Mouse (Mus musculus) midbrain, postnatal 0 days (tissue): ENCODE results near the gene Tnfrsf8. TPM values are rescaled to one million over a fixed set of nuclear protein-coding genes. Genes with fewer than 3 reads are reported as not detected.
A peak's percentile ranks its signal among the peaks of the same experiment; 100 is the strongest.

Source experiments
- ATAC-seq: fragments of 200-750 bp; cut with Nextera tagmentation; 2 replicates; pipeline ENCODE4 v1.8.0; 2017; ENCODE audit warnings: moderate number of reproducible peaks, mild to moderate bottlenecking, moderate TSS enrichment, moderate library complexity; ENCODE audit not compliant: low FRiP score
- DNase-seq: peaks from one replicate; pipeline ENCODE4 v3.0.0-alpha.2; 2015; ENCODE audit warnings: low spot score
- H3K27ac ChIP-seq: fragments of 300-500 bp; sonication (generic); 2 replicates; pipeline ENCODE4 v1.5.1; 2014; ENCODE audit warnings: low read depth, mild to moderate bottlenecking, low read length, mixed read lengths
- H3K27me3 ChIP-seq: fragments of 300-500 bp; sonication (generic); 2 replicates; pipeline ENCODE4 v1.6.1; 2014; ENCODE audit warnings: low read length, control low read depth, mixed read lengths; ENCODE audit not compliant: insufficient read depth
- H3K36me3 ChIP-seq: fragments of 300-500 bp; sonication (generic); 2 replicates; pipeline ENCODE4 v1.6.1; 2014; ENCODE audit warnings: low read length, control low read depth, mixed read lengths; ENCODE audit not compliant: insufficient read depth
- H3K4me1 ChIP-seq: fragments of 300-500 bp; sonication (generic); 2 replicates; pipeline ENCODE4 v1.6.1; 2014; ENCODE audit warnings: mild to moderate bottlenecking, control low read depth, antibody characterized with exemption, low read length, mixed read lengths; ENCODE audit not compliant: insufficient read depth
- H3K4me2 ChIP-seq: fragments of 300-500 bp; sonication (generic); 2 replicates; pipeline ENCODE4 v1.6.1; 2014; ENCODE audit warnings: low read depth, mild to moderate bottlenecking, low read length, mixed read lengths; ENCODE audit not compliant: poor library complexity, severe bottlenecking
- H3K4me3 ChIP-seq: fragments of 300-500 bp; sonication (generic); 2 replicates; pipeline ENCODE4 v1.5.1; 2014; ENCODE audit warnings: low read depth, mild to moderate bottlenecking, low read length, moderate library complexity
- H3K9ac ChIP-seq: fragments of 300-500 bp; sonication (generic); replicated peaks from 2 replicates; pipeline ENCODE4 v1.6.1; 2014; ENCODE audit warnings: mild to moderate bottlenecking, low read length, moderate library complexity, mixed read lengths; ENCODE audit not compliant: poor library complexity, severe bottlenecking
- H3K9me3 ChIP-seq: fragments of 300-500 bp; sonication (generic); 2 replicates; pipeline ENCODE4 v1.6.1; 2016; ENCODE audit warnings: low read length, control low read depth
- CTCF ChIP-seq: IDR thresholded peaks from 2 replicates; pipeline ENCODE4 v1.5.1; 2016; ENCODE audit warnings: antibody characterized with exemption, mild to moderate bottlenecking
- WGBS: fragments of 180-500 bp; shearing (Covaris S2); extraction: QIAGEN DNeasy Blood & Tissue Kit; methylation state at CpG from one replicate; pipeline ENCODE4 v1.1.7; 2014; 5-methylcytosine and 5-hydroxymethylcytosine counted together
- polyA plus RNA-seq: library from polyadenylated mRNA; unstranded; fragments of >200 nt; fragmentation: Nextera tagmentation; extraction: Ambion mirVana; gene quantifications from 2 replicates; pipeline ENCODE4 v1.2.1, GENCODE M21; 2015
- total RNA-seq: library from RNA; depleted of rRNA; stranded (reverse); fragments of >200 nt; gene quantifications from 2 replicates; pipeline ENCODE4 v1.2.3, GENCODE M21; 2014

Gene Tnfrsf8
- total and polyA plus RNA-seq, 2 experiments from 2014 or later: 3.0 to 3.3 TPM

DNA sequence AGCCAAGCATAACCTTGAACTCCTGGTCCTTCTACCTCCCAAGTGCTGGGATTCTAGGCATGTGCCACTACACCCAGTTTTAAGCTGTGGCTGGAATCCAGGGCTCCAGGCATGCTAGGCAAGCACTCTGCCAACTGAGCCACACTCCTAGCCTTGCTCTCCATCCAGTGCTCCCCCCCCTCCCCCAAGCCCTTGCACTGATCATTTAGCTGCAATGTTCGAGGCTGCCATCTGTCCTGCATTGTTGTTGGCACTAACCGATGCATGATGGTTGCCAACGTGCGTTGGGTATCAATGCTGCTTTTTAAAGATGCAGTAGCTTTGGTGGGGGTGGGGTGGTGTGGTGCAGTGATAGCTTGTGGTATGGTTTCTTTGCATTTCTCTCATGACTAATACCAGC is 10.9 kb downstream of the Tnfrsf8 start:
- no peak for TF ChIP-seq CTCF
- ATAC-seq (no peak), DNase-seq (peak; percentile 24)
- no peak overlapping the region for H3K27ac ChIP-seq
- H3K4me3 ChIP-seq: no peak overlapping the region
- H3K36me3 ChIP-seq: no peaks in the 10 kb centered on the region
- H3K27me3 ChIP-seq: no peaks in the 10 kb centered on the region
- H3K4me2 ChIP-seq: no peak overlapping the region
- H3K9ac ChIP-seq: no peak overlapping the region
- H3K9me3 ChIP-seq: no peaks in the 10 kb centered on the region
- H3K4me1 ChIP-seq: no peaks in the 10 kb centered on the region
- 67% methylated on average over 4 of the region's 4 CpGs for WGBS

DNA sequence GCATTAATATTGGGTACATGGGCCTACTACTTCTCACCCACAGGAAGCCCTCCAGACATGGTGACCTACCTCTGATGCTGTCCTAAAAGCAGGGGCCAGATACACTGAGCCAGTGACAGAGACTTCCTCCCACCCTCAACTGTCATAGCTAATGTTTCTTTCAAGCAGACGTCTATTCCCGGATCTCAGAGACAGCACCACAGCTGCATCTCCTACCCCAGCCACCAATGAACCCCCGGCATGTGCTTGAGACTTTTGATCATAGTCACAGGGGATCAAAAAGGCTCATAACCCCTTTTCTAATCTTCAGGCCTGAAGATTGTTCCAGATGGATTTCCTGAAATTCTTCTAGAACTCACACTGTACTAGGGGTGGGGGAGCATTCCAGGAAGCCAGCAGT is 12.9 kb downstream of the Tnfrsf8 start:
- Histone ChIP-seq H3K9me3 (no peaks in the 10 kb centered on the region), H3K4me2 (no peak overlapping the region), H3K27ac (no peak overlapping the region), H3K9ac (no peak overlapping the region), H3K4me3 (no peak overlapping the region), H3K36me3 (no peaks in the 10 kb centered on the region), H3K27me3 (no peaks in the 10 kb centered on the region), H3K4me1 (no peaks in the 10 kb centered on the region)
- no peak for TF ChIP-seq CTCF
- 85% methylated on average over 3 of the region's 3 CpGs for WGBS
- no peak for DNase-seq
- no peak for ATAC-seq

DNA sequence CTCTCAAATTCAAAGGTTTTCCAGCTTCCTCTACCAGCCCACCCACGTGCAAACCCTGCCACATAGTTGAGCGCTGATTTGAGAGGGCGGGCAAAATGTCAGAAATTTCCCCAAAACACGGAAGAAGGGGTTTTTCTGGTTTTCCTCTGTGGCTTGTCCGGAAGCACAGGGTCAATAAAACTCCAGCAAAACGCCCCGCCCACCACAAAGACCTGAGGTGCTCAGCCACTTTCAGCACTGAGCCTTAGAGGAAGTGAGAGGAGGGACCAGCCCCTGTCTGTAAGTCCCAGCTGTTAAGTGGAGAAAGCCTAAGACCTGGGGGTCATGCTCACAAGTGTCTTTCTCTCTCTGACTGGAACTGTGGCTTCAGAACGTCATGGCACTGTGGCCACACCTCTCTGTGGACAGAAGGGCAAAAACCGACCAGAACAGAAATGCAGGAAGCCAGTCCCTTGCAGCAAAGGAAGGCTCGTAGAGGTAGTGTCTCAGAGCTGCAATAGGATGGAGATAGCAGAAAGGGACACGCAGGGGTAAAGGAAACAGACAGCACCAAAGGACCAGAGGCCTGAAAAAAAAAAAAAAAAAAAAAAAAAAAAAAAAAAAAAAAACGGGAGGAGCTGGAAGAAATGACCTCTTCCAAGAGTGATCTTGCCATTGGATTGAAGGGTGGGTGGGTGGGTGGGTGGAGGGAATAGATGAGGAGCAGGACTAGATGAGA is 14.6 kb downstream of the Tnfrsf8 start:
- no peaks in the 10 kb centered on the region for H3K27me3 ChIP-seq
- ATAC-seq: no peak
- no peak overlapping the region for H3K27ac ChIP-seq
- 77% methylated on average over 12 of the region's 12 CpGs for WGBS
- no peak overlapping the region for H3K4me3 ChIP-seq
- H3K36me3 ChIP-seq: no peaks in the 10 kb centered on the region
- no peak for DNase-seq
- no peak for TF ChIP-seq CTCF
- H3K4me1 ChIP-seq: no peaks in the 10 kb centered on the region
- no peak overlapping the region for H3K4me2 ChIP-seq
- no peak overlapping the region for H3K9ac ChIP-seq
- H3K9me3 ChIP-seq: no peaks in the 10 kb centered on the region

DNA sequence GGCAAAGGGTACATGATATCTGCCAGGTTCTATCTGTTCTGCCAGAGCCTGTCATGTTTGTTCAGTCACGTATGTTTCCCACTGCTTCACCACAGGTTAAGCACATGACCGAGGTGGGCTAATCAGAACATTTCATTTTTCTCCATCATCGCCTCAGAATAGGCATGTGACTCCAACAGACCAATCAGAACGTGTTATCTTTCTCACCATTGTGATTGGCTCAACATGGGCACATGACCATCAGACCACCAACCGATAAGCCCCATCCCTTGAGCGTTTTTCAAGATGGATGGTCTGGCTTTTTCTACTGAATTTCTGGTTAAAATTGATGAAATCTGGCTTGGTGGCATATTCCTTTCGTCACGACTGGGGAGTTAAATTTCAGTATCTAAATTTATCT is 15.6 kb downstream of the Tnfrsf8 start:
- Histone ChIP-seq H3K4me3 (no peak overlapping the region), H3K36me3 (no peaks in the 10 kb centered on the region), H3K27me3 (no peaks in the 10 kb centered on the region), H3K9ac (no peak overlapping the region), H3K27ac (no peak overlapping the region), H3K4me1 (no peaks in the 10 kb centered on the region), H3K9me3 (no peaks in the 10 kb centered on the region), H3K4me2 (no peak overlapping the region)
- no peak for DNase-seq
- no peak for ATAC-seq
- no peak for TF ChIP-seq CTCF
- WGBS: 92% methylated on average over 8 of the region's 8 CpGs

DNA sequence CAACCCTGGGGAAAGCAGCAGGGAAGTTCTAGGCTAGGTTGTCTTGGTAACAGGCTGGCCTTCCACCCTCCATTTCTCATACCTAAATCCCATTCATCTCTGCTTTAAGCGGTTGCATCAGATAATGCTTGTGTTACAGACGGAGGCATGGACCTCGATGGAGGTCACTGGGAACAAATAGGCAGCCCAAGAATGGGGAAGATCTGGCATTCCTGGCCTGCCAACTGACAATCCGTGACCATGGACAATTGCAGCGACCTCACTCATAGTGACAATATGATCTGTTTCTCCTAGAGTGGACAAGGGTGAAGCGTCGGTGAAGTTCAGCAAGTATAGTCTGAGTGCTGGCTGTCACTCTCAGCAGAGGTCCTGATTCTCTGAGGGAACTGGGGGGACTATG is 16.1 kb downstream of the Tnfrsf8 start:
- Histone ChIP-seq H3K4me1 (no peaks in the 10 kb centered on the region), H3K27me3 (no peaks in the 10 kb centered on the region), H3K36me3 (no peaks in the 10 kb centered on the region), H3K4me2 (no peak overlapping the region), H3K9me3 (no peaks in the 10 kb centered on the region), H3K4me3 (no peak overlapping the region), H3K9ac (no peak overlapping the region), H3K27ac (no peak overlapping the region)
- TF ChIP-seq CTCF: no peak
- no peak for DNase-seq
- 75% methylated on average over 7 of the region's 7 CpGs for WGBS
- no peak for ATAC-seq

DNA sequence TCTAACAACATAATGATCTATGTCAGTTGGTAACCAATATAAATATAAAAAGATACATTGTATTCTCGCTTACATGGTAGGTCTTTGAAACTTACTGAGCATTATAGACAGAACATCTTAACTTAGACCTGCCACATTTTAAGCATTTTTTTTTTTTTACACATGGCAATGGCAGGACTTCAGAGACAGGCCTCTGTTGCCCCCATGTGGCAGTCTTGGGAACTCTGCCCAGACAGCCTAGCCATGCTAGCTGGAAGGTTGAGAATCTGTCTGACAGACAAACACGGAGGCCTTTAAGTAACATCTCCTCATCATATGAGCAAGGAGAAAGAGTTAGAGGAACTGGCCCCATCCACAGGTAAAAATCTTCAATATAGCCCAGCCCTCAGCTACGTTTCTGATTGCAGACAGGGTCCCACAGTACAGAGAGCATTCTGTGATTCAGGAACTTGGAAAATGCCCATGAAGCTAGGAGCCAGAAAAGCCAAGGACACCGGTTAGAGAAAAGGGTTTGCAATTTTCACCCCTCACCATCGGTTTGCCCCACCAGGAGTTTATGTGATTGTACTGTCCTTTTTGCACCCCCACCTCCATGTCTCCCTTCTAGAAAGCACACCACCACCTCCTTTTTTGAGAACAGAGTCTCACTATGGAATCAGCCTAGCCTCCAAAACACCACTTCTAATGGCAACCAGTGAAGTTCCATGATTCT is 19.2 kb downstream of the Tnfrsf8 start:
- TF ChIP-seq CTCF: peak; percentile 84
- no peaks in the 10 kb centered on the region for H3K9me3 ChIP-seq

More for the DNA sequence above, 19.2 kb downstream of the Tnfrsf8 start:
- Histone ChIP-seq H3K36me3 (no peaks in the 10 kb centered on the region), H3K9ac (no peak overlapping the region), H3K4me1 (no peaks in the 10 kb centered on the region), H3K4me3 (no peak overlapping the region), H3K4me2 (no peak overlapping the region), H3K27me3 (no peaks in the 10 kb centered on the region), H3K27ac (no peak overlapping the region)
- WGBS: 54% methylated on average over 5 of the region's 5 CpGs
- ATAC-seq: peak; percentile 69; the same call in 1 of the 2 replicates
- peak; percentile 76 for DNase-seq
